Mouse (Mus musculus): ENCODE measurements around the gene Gid8.

The Gid8 gene

DNA sequence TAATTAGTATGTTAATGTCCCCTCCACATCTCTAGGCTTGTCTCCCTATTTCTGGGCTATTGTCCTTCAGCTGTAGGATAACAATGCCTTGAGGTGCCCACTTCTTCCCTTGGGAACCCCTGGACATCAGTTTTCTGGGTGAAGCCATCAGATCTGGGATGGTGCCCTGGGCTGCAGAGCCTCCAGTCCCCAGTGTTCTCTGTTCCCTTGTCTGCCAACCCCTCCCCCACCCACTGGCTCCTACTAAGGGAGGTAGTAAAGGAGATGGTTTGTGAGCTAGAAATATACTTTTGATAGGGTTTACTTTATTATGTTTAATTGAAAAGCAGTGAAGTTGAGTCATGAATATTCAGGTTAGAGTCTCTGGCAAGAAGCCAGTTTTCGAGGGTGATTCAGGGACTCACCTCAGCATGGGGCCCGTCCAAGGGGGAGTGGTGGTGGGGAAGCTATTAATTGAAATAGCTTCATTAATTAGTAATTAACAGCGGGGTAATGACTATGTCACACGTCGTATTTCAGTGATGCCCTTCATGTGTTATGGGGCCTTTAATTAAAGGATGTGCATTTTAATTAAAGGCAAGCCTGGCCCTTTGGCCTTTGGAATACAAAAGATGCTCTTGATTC lies 36.8 kb downstream of the Gid8 start:
- no peak for DNase-seq (ENCODE audit: low spot score in 2 of 2)

DNA sequence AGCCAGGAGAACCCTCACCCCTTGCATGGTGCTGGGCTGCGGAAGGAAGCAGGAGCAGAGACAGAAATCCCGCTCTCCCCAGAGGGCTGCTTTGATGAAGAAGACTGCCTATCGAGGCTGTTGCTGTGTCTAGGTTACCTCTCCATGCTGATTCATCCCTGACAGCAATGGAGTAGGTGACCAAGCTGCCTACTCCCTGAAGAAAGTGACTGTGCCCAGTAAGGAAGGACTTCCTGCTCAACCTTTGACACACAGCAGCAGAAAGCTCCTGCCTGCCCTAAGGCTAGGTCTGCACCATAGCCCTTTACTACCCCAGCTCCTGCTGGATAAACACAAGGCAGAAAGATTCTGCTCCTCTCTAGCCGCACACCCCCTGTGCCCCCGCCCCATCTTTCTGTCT lies 39.0 kb downstream of the Gid8 start:
- no peak for DNase-seq (ENCODE audit: low spot score in 2 of 2)

- no peak for DNase-seq (ENCODE audit: low spot score in 2 of 2)
Measured at GRCm38 (mm10) chr2:180754976-180755688, 45.2 kb downstream of the Gid8 start.

DNA sequence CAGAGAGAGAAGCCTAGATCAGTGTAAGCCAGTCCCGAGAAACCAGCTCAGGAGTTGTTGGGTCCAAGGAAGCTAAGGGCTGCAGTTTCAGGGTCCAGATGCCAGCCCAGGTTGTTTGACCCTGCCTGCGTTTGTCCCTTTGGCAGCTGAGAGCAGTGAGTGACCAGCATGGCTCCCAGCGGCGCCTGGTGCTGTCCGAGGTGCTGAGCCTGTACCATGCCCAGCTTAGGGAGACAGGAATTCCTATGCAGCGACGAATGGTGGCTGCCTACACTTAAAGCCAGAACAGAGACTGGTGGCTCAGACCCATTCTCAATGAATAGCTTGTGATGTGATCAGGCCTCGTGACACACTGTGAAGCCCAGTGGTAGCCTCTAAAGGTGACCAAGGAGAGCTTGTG lies 46.0 kb downstream of the Gid8 start:
- no peak for DNase-seq (ENCODE audit: low spot score in 2 of 2)

- no peak for DNase-seq (ENCODE audit: low spot score in 2 of 2)
Measured at GRCm38 (mm10) chr2:180756786-180757185, 46.9 kb downstream of the Gid8 start.

DNA sequence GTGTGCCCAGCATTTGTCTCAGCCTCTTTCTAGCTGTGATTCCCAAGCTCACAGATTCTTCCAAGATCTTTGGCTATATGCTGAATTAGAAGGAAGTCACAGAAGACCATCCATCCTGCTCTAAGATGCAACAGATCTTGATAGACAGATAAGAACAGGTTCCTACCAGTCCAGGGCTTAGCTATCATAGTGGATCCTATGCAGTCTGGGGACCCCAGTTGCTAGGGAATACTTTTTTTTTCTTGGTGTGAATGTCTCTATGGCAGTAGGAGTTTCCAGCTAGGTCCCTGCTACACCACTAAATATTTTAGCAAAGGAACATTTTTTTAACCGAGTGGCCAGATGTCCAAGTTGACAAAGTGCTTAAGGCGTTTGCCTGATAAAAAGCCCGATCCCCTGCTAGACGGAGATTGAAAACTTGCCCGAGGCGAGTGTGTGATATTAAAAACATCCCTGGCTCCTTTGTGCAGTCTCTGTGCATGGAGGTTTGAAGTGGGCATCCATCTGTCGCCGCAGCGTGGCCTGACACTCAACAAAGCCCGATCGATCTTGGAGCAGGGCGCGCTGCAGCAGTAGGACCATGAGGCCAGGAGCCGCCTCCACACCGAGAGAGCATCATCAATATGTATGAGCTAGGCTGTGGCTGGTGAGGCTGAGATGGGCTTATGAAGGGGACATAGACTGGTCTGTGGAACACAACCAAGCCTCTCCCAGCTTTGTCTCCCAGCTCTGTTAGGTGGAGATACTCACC lies 48.8 kb downstream of the Gid8 start:
- DNase-seq (ENCODE audit: low spot score in 2 of 2), result no peak

DNA sequence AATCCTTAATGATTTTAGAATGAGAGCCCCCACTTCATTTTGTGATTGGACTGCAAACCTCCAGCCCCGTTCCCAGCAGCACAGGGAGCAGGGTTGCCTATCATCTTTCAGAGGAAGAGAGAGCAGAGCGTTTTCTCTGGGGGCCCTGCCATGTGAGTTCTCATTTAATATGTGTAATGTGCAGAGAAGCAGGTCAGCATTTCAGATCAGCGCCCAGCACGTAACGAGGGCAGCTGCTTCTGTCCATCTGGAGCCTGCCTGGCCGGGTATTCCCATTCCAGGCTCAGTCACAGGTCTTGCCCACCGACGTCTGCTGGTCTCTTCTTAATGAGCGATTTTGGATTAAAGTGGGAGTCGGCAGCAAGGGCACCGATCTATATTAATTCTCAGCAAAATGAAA lies 55.1 kb downstream of the Gid8 start:
- no peak for DNase-seq (ENCODE audit: low spot score in 2 of 2)

- no peak for DNase-seq (ENCODE audit: low spot score in 2 of 2)
Measured at GRCm38 (mm10) chr2:180765713-180766112, 55.8 kb downstream of the Gid8 start.
